Mouse (Mus musculus) heart, adult 2 months (tissue): ENCODE results near the gene Nup98.

Source experiments
- CTCF ChIP-seq: fragments of 200-600 bp; IDR thresholded peaks from 2 replicates; pipeline ENCODE4 v1.8.1; 2022; ENCODE audit warnings: antibody characterized with exemption, mild to moderate bottlenecking, moderate library complexity
- POLR2A ChIP-seq: fragments of 200-500 bp; IDR thresholded peaks from 2 replicates; pipeline ENCODE4 v1.6.1; 2011; ENCODE audit warnings: mild to moderate bottlenecking, low read depth, low read length, control low read depth; ENCODE audit not compliant: insufficient read depth

- TF ChIP-seq CTCF = no peak
- TF ChIP-seq POLR2A = no peak
Observed at GRCm38 (mm10) chr7:102256636-102257035, 46.7 kb upstream of the Nup98 start.
